Mouse (Mus musculus): ENCODE data around the gene Celsr1.

DNA sequence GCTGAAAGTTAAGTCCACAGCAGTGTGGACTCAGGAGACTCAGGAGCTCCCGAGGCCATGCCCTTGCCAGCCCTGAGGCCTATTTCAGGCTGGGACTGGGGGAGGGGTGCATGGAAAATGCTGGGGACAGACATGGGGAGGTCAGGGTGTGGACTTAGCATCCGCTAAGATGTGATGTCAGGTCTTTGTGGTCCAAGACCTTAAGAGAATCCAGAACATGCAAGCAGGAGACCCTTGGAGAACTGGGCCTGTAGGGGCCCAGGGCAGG is 42.4 kb upstream of the Celsr1 start:
- TF ChIP-seq CTCF (IDR thresholded peaks at IDR 0.05; ENCODE audit: low read depth) (no peak), EP300 (IDR thresholded peaks at IDR 0.05; ENCODE audit: low read depth) (no peak)

Measured in heart, postnatal 0 days (tissue).